Mouse (Mus musculus) gastrocnemius, postnatal 10 days (tissue): ENCODE measurements around the gene Ddx18. TPM values are rescaled to one million over a fixed set of nuclear protein-coding genes. Genes with fewer than 3 reads are reported as not detected.

Source experiments
- DNase-seq: peaks from one replicate; pipeline ENCODE4 v3.0.0; 2021; ENCODE audit warnings: mixed read lengths
- long read RNA-seq, 2 experiments: library from polyadenylated mRNA; stranded (forward); transcript quantifications; one replicate each; pipeline ENCODE4 v2.0.0; 2021
- total RNA-seq, 2 experiments: library from RNA; stranded (reverse); gene quantifications; 2 replicates each; pipeline ENCODE4 v1.2.3; 2021

Ddx18 gene
- total RNA-seq, result 10 to 100 TPM; 17.1 to 21.6 TPM
- long read RNA-seq, experiment 1, transcript Ddx18-201 (13 exons, 2,258 nt), result major isoform, 20 of 23 reads
- long read RNA-seq, experiment 1, partial matches to known transcripts, result 1 of 23 reads
- long read RNA-seq, experiment 1, other reads (novel, unspliced or antisense), result 2 of 23 reads
- long read RNA-seq, experiment 2, transcript Ddx18-201 (13 exons, 2,258 nt), result major isoform, 16 of 21 reads
- long read RNA-seq, experiment 2, partial matches to known transcripts, result 4 of 21 reads
- long read RNA-seq, experiment 2, other reads (novel, unspliced or antisense), result 1 of 21 reads

DNA sequence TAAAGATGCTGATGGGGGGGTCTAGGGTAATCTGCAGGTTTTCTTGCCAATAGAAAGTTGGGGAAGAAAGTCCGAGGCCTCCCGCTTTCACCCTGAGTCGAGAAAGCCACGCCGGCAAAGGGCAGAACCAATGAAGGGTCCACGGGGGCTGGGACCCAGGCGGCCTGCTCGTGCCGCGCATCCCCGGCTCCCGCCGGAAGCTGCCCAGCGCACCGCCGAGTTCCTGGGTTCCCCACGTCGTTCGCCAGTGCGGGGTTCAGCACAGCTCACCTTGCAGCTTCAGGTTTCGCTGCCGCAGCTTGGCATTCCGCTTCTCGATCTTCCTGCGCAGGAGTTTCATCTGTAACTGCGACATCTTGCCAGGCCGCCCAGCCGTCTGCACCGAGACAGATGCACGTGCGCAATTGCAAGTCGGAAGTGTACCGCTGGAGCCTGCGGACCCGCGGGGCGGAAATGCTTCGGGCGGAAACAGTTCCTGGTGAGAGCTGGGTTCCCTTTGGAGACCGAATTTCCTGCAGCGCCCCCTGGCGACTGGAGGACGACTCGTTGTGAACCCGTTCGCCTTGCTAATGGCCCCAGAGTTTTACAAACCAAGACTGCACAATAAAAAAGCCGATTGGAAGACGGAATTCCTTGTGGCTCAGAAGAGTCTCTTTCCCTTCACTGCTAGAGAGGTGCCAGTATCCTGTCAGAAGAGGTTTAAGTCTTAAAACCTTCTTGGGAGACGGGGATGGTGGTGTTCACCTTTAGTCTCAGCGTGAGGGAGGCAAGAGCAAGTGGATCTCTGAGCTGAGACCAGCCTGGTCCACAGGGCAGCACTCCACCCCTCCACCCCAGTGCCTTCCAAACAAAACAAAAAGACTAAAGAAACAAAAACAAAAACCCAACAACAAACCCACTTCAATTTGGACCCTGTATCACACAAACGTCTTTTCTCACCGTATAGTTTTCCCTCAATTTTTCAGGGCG is at the start of gene Ddx18:
Gene Ddx18 (minus strand): TSS at position 469 of the 969 bp plus-strand sequence.
- peak; percentile 99 for DNase-seq

- no peak for DNase-seq
These were observed 40.2 kb upstream of the Ddx18 start for GRCm38 (mm10) chr1:121608000-121608399.

GRCm38 (mm10) chr1:121605118-121605517 is 37.3 kb upstream of the Ddx18 start:
- DNase-seq, result no peak

GRCm38 (mm10) chr1:121601893-121602292 is 34.1 kb upstream of the Ddx18 start:
- no peak for DNase-seq

- DNase-seq, result no peak
These were observed 33.3 kb upstream of the Ddx18 start for GRCm38 (mm10) chr1:121601084-121601483.

DNA sequence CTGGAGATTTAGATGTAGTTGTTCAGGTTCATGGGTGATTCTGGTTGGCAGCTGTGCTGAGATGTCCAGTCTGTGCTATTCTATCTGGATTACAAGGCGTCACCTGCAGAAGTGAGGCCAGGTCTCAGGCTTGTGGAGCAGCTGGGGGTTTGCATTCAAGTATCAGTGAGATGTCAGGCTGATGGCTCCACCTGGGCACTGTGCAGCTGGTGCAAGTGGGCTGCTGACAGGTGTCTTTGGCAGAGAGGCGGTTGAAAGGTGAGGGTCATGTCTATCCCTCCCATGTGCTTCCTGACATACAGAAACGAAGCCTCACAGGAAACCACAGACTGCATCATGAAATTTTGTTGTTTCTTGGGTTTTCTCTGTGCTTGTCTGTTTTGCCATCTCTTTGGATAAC is 30.6 kb upstream of the Ddx18 start:
- no peak for DNase-seq

- no peak for DNase-seq
These were observed 29.3 kb upstream of the Ddx18 start for GRCm38 (mm10) chr1:121596951-121597625.

DNA sequence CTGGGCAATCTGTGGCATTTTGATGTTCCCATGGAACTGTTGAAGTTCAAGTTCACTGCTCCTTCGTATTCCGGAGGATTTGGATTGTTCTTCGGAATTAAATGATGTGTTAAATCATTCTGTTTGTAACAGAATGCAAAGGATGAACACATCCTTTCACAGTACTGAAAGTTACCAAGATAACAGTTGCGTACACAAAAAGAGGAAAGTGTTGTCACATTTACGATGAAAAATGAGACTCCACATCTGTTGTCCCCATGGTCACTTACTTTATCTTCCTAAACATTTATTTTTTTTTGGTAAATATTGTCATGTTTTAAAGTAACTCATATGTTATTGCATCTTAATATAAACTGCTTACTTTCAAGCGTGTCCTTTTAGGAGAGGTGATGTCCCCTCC is 17.0 kb upstream of the Ddx18 start:
- DNase-seq, result no peak

DNA sequence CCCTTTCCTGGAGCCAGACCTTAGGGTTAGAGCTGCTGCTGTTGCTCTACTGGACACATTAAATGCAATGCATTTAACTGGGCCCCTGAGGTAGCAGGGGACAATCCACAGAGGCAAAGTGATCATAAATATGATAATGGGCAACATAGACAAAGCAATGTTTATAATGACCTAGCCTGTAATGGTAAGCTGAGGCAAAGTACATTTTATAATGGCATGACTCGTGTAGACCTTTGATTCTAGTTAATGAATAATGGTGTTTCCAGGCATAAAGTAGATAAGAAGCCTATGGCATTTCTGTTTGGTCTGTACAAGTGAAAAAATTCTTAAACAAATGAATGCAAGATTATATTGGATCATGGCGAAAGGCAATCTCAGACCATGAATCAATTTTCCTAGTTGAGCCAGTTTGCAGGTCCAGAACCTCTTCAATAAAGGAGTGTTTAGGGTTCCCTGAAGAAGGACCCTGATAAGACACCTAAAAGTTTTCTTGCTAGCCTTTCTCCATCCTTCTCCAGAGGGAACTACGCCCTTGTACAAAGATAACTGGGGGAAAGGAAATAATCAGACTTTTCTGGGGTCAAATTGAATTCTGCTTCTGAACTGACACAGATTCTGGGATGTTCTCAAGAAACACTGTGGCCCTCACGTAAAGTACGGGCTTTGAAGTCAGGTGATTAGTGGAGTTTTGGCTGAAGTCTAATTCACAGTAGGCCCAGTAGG is 13.5 kb upstream of the Ddx18 start:
- DNase-seq, result no peak

DNA sequence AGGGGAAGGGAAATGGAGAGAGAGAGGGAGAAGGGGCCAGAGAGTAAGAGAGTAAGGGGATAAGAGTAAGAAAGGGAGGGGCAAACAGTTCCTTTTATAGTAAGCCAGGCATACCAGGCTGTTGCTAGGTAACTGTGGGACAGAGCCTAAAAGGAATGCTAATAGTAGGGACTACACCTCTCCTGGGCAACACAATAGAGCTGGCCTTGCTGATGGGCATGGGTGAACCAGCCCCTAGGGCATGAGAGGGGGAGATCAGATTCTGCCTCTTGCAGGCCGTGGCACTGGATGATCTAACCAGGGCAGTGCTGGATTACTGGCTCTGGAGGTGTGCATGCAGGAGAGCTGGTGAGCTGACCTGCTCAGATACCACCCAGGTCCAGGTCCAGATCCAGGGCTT is 9.7 kb upstream of the Ddx18 start:
- no peak for DNase-seq

DNA sequence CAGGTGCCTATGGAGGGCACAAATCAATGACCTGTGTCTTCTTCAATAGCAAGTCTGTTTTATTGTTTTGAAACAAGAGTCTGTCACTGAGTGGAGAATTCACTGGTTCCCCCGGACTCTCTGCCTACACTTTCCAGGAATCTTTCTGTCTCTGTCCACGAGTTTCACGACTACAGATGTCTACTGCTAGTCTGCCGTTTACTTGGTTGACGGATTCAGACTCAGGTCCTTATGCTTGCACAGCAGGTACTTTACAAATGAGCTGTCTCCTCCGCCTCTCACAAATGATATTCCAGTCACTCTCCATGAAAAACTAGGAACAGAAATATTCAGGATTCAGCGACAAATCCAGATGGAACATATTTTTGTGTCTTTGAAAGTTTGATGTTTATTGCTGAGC is 2.7 kb upstream of the Ddx18 start:
- no peak for DNase-seq

DNA sequence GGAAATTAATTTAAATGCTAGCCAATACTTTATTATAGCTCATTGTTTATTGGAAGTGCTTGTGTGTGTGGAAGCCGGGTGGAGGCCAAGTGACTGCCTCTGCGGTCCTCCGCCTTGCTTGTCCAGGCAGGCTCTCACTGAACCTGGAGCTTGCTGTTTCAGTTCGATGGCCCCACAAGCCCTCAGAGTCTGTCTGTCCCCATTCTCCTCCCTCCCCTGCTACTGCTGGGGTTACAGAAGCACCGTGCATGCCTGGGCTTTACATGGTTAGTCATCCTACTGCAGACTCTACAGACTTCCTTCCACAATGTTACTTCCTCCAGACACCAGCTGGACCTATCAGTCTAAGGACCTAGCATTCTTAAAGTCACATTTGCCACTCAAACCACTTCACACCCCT is 9.9 kb downstream of the Ddx18 start:
- no peak for DNase-seq

- no peak for DNase-seq
These were observed 16.3 kb downstream of the Ddx18 start for GRCm38 (mm10) chr1:121551457-121551835.

DNA sequence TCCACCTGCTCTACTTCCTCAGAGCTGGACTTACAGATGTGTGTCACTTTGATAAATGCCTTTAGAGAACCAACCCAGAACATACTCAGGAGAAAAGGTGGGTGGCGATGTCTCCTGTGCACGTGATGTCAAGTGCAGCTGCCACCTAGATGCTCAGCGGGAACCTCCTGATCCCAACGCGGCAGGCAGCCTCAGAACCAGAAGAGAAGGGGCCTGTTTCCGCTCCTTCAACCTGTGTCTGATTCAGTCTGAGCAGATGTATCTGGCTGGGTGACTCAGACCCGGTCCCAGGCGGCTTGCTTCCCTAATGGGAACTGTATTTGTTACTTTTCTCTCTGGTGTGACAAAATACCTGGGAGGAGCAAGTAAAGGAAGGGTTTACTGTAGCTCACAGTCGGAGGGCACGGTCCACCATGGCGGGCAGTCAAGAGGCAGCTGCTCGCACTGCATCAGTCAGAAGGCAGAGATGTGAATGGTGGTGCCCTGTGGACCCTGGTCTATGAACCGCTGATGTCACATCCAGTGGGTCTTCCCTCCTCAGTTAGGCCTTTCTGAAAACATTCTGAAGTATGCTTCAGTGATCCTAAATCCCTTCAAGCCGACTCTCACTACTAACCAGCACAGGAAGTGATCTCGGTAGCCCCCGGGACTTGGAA is 16.9 kb downstream of the Ddx18 start:
- DNase-seq, result no peak

GRCm38 (mm10) chr1:121549456-121549855 is 18.3 kb downstream of the Ddx18 start:
- no peak for DNase-seq

- DNase-seq, result no peak
These were observed 19.1 kb downstream of the Ddx18 start for GRCm38 (mm10) chr1:121548667-121549066.

GRCm38 (mm10) chr1:121546844-121547243 is 20.9 kb downstream of the Ddx18 start:
- DNase-seq, result no peak

DNA sequence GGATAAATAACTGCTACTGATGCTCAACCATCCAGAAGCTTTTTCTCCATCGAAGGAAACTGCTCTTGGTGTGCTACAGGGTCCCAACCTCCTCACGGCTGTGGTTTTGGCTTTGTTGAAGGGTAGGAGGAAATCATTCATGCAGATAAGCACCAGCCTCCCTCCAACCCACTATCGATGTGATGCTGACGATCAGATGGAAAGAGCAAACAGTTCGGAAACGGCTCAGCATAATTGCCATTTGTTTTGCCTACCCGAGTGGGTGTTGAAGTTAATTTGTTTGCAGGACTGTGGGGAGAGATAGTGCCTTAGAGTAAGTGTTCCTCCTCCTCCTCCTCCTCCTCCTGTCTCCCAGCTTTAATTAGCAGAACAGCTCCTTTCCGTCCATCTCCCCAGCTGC is 27.4 kb downstream of the Ddx18 start:
- no peak for DNase-seq

DNA sequence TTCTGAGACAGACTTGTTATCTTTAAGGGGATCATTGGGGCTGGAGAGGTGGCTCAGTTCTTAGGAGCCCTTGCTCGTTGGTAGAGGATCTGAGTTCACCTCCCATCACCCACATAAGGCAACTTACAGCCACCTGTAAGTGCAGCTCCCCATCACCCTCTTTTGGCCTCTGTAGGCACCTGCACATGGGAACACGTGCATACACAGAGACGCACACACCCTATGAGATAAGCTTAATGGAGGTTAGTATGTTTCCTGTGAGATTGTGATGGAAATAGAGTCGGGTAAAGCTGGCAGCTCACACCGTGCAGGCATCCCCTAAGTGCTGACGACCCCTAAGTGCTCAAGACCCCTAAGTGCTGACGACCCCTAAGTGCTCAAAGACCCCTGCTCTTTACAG is 36.4 kb downstream of the Ddx18 start:
- DNase-seq, result no peak

- no peak for DNase-seq
These were observed 38.5 kb downstream of the Ddx18 start for GRCm38 (mm10) chr1:121529286-121529685.

- DNase-seq, result no peak
These were observed 39.4 kb downstream of the Ddx18 start, which contains the start of gene Htr5b for GRCm38 (mm10) chr1:121528399-121528720. Htr5b (minus strand) TSS chr1:121528465.
